Mouse (Mus musculus) stomach, postnatal 0 days (tissue): ENCODE measurements around the gene Ripor1. TPM values are rescaled to one million over a fixed set of nuclear protein-coding genes. Genes with fewer than 3 reads are reported as not detected.

ENCODE experiments used
- ATAC-seq: fragments of 200-750 bp; cut with Nextera tagmentation; 2 replicates; pipeline ENCODE4 v1.8.0; 2017; ENCODE audit not compliant: low FRiP score, low TSS enrichment
- DNase-seq: peaks from one replicate; pipeline ENCODE4 v3.0.0-alpha.2; 2016; ENCODE audit warnings: low spot score
- H3K27ac ChIP-seq: fragments of 300-500 bp; sonication (generic); replicated peaks from 2 replicates; pipeline ENCODE4 v1.5.1; 2014; ENCODE audit warnings: mild to moderate bottlenecking, control low read depth
- H3K27me3 ChIP-seq: fragments of 300-500 bp; sonication (generic); 2 replicates; pipeline ENCODE4 v1.6.1; 2014; ENCODE audit warnings: low read length; ENCODE audit not compliant: control insufficient read depth, insufficient read depth
- H3K36me3 ChIP-seq: fragments of 300-500 bp; sonication (generic); 2 replicates; pipeline ENCODE4 v1.6.1; 2014; ENCODE audit warnings: low read length, mixed read lengths; ENCODE audit not compliant: control insufficient read depth, insufficient read depth
- H3K4me1 ChIP-seq: fragments of 300-500 bp; sonication (generic); replicated peaks from 2 replicates; pipeline ENCODE4 v1.6.1; 2014; ENCODE audit warnings: antibody characterized with exemption; ENCODE audit not compliant: control insufficient read depth, insufficient read depth
- H3K4me2 ChIP-seq: fragments of 300-500 bp; sonication (generic); replicated peaks from 2 replicates; pipeline ENCODE4 v1.6.1; 2014; ENCODE audit warnings: low read depth, mild to moderate bottlenecking, control low read depth, moderate library complexity
- H3K4me3 ChIP-seq: fragments of 300-500 bp; sonication (generic); 2 replicates; pipeline ENCODE4 v1.5.1; 2014; ENCODE audit warnings: low read depth, low read length, control low read depth
- H3K9ac ChIP-seq: fragments of 300-500 bp; sonication (generic); 2 replicates; pipeline ENCODE4 v1.6.1; 2014; ENCODE audit warnings: mild to moderate bottlenecking, low read length, control low read depth, mixed read lengths
- H3K9me3 ChIP-seq: fragments of 300-500 bp; sonication (generic); 2 replicates; pipeline ENCODE4 v1.6.1; 2016; ENCODE audit warnings: low read length; ENCODE audit not compliant: control insufficient read depth
- CTCF ChIP-seq: IDR thresholded peaks from 2 replicates; pipeline ENCODE4 v1.5.1; 2016; ENCODE audit warnings: antibody characterized with exemption, low read depth, mild to moderate bottlenecking, moderate library complexity
- EP300 ChIP-seq: optimal IDR thresholded peaks from 2 replicates; pipeline ENCODE3; 2016; ENCODE audit warnings: antibody characterized with exemption
- WGBS: fragments of 180-500 bp; shearing (Covaris S2); extraction: QIAGEN DNeasy Blood & Tissue Kit; methylation state at CpG from one replicate; pipeline ENCODE4 v1.1.7; 2014; 5-methylcytosine and 5-hydroxymethylcytosine counted together
- microRNA counts: library from miRNA; unstranded; fragments of <30 nt; microRNA quantifications from one replicate; lab custom pipeline; 2015
- microRNA-seq: library from miRNA; unstranded; fragments of <30 nt; microRNA quantifications from one replicate; pipeline ENCODE4, GENCODE M21; 2016
- polyA plus RNA-seq: library from polyadenylated mRNA; unstranded; fragments of >200 nt; fragmentation: Nextera tagmentation; extraction: Ambion mirVana; gene quantifications from 2 replicates; pipeline ENCODE4 v1.2.1, GENCODE M21; 2015

Gene Ripor1
- polyA plus RNA-seq, 1 experiment from 2014 or later = 8.9 TPM

DNA sequence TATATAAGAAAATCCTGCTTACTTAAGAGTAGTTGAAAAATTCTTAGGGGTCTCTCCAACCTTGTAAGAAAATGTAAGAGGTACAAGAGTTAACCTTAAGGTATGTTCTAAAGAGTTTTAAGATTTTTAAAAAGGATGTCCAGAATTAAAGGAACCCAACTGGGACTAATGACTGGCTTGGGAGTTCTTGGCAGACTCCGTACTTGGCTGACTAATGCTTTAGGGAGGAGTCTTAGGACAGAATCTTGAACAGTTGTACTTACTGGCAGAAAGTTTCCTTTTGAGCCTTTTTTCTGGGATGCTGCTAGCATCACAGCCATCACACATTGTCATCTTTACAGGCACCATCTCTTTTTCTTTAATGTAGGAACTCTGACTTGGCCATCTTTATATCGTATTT lies 35.5 kb downstream of the Ripor1 start:
- 0 out of 2 replicates have a peak, but pooled peaks cover 3% of the 10 kb centered on the region for H3K36me3 ChIP-seq
- no peak for TF ChIP-seq CTCF
- no peak for TF ChIP-seq EP300
- 40% methylated on average over 2 of the region's 2 CpGs for WGBS
- H3K27ac ChIP-seq = no peak overlapping the region
- H3K4me3 ChIP-seq = no peak overlapping the region
- H3K27me3 ChIP-seq = no peaks in the 10 kb centered on the region
- ATAC-seq (no peak), DNase-seq (no peak)
- H3K4me1 ChIP-seq = no peaks in the 10 kb centered on the region
- no peaks in the 10 kb centered on the region for H3K9me3 ChIP-seq
- H3K4me2 ChIP-seq = no peak overlapping the region
- no peak overlapping the region for H3K9ac ChIP-seq

DNA sequence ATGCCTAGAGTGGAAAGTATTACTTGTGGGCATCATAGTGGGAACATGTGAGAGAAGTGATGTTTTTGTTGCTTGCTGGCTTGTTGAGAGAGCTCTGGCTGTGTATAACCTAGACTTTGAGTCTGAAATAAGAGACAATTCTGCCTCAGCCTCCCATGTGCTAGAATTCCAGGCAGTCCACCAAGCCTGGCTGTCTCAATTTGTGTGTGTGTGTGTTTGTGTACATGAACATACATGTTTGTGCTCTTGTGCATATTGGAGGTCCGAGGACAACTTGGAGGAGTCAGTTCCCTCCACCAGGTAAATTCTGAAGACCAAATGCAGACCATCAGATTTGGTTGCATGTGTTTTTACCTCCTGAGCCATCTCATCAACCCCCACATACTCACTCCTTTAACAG lies 40.1 kb downstream of the Ripor1 start:
- no peak overlapping the region for H3K4me2 ChIP-seq
- no peak overlapping the region for H3K9ac ChIP-seq
- H3K9me3 ChIP-seq = no peaks in the 10 kb centered on the region
- H3K36me3 ChIP-seq = peaks cover 3% of the 10 kb centered on the region; the same call in 1 of the 2 replicates
- no peak overlapping the region for H3K27ac ChIP-seq
- no peaks in the 10 kb centered on the region for H3K4me1 ChIP-seq
- no peaks in the 10 kb centered on the region for H3K27me3 ChIP-seq
- no peak overlapping the region for H3K4me3 ChIP-seq
- WGBS = 100% methylated on average over 1 of the region's 1 CpGs
- no peak for TF ChIP-seq EP300
- TF ChIP-seq CTCF = no peak
- DNase-seq = no peak
- ATAC-seq = no peak

DNA sequence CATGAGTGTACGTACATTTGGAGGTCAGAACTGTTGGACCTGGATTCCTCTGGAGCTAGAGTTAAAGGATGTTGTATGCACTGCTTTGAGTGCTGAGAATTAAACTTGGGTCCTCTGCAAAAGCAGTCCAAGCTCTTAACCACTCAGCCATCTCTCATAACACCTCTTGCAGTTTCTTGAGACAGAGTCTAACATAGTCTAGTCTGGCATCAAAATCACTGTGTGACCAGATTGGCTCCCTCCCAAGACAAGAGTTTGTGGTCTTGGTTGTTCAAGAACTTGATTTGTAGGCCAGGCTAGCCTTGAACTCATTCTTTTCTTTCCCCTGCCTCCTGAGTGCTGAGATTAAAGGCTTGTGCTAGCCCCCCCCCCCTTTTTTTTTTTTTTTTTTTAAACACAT lies 43.9 kb downstream of the Ripor1 start:
- Histone ChIP-seq H3K4me2 (no peak overlapping the region), H3K27ac (no peak overlapping the region), H3K4me3 (no peak overlapping the region), H3K9ac (no peak overlapping the region), H3K27me3 (no peaks in the 10 kb centered on the region), H3K4me1 (no peaks in the 10 kb centered on the region), H3K36me3 (peaks cover 2% of the 10 kb centered on the region), H3K9me3 (no peaks in the 10 kb centered on the region)
- WGBS = 92% methylated on average over 1 of the region's 1 CpGs
- no peak for DNase-seq
- no peak for TF ChIP-seq CTCF
- no peak for TF ChIP-seq EP300
- no peak for ATAC-seq

DNA sequence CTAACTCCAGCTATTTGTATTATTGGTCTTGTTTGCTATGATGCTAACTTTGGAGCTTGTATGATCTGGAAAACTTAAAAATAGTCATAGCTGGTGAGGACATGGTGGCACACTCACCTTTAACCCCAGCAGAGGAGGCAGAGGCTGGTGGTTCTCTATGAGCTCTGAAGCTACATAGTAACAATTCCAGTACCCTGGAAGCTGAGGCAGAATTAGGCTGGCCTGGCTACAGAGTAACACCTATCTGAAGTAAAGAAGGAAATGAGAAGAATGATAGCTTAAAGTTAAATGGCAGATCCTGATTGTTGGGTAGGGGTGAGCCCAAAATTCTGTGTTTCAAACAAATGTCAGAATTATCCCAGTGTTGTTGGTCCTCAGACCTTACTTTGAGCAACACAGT lies 52.6 kb downstream of the Ripor1 start:
- ATAC-seq = no peak
- Histone ChIP-seq H3K9me3 (no peaks in the 10 kb centered on the region), H3K27me3 (no peaks in the 10 kb centered on the region), H3K27ac (no peak overlapping the region), H3K4me3 (no peak overlapping the region), H3K4me2 (no peak overlapping the region), H3K36me3 (peaks cover 2% of the 10 kb centered on the region), H3K9ac (no peak overlapping the region), H3K4me1 (no peaks in the 10 kb centered on the region)
- TF ChIP-seq CTCF (no peak), EP300 (no peak)
- DNase-seq = no peak

DNA sequence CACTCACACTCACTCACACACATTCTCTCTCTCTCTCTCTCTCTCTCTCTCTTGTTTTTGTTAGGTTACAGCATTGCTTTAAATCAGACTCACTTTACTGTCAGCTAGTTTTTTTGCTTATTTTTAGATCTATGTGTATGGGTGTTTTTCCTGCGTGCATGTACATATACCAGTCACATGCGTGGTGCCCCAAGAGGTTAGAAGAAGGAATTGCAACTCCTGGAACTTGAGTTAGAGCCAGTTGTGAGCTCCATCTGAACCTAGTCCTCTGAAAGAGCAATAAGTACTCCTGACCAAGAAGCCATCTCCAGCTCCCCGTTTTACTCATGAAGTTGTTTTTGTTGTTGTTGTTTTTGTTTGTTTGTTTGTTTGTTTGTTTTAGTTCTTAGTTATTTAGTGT lies 56.1 kb downstream of the Ripor1 start:
- Histone ChIP-seq H3K9ac (no peak overlapping the region), H3K9me3 (no peaks in the 10 kb centered on the region), H3K27me3 (no peaks in the 10 kb centered on the region), H3K4me1 (no peaks in the 10 kb centered on the region), H3K4me2 (no peak overlapping the region), H3K4me3 (no peak overlapping the region), H3K36me3 (peaks cover 12% of the 10 kb centered on the region), H3K27ac (no peak overlapping the region)
- no peak for TF ChIP-seq EP300
- peak; percentile 69 for TF ChIP-seq CTCF
- DNase-seq = no peak
- no peak for ATAC-seq
- 70% methylated on average over 3 of the region's 3 CpGs for WGBS

MicroRNAs encoded within 50 kb of the gene (microRNA counts, 519-probe panel; counts per million panel counts)
- not detected for microRNA mmu-miR-1966 (lab: Ali Mortazavi, UCI)

Small RNAs within 50 kb of the gene (microRNA-seq; reads per million reads assigned to microRNA genes)
- not detected for gene Mir1966

Other genes with a start within 250 kb of the Ripor1 start
- gene Plekhg4, start 232.0 kb upstream of the Ripor1 start, polyA plus RNA-seq = 0.05 and 0.10 TPM in 2 replicates
- not detected in 2 replicates for gene Kctd19, start 191.8 kb upstream of the Ripor1 start, polyA plus RNA-seq
- 0.08 and 0.19 TPM in 2 replicates for gene Lrrc36, start 191.7 kb upstream of the Ripor1 start, polyA plus RNA-seq
- gene Tppp3, start 133.7 kb upstream of the Ripor1 start, polyA plus RNA-seq = 89.9 and 99.8 TPM in 2 replicates
- gene Zdhhc1, start 108.4 kb upstream of the Ripor1 start, polyA plus RNA-seq = 15.6 and 17.2 TPM in 2 replicates
- gene Hsd11b2, start 86.5 kb upstream of the Ripor1 start, polyA plus RNA-seq = 2.5 and 2.8 TPM in 2 replicates
- 96.2 and 101 TPM in 2 replicates for gene Atp6v0d1, start 39.2 kb upstream of the Ripor1 start, polyA plus RNA-seq
- 43.3 and 56.6 TPM in 2 replicates for gene Ctcf, start 31.3 kb downstream of the Ripor1 start, polyA plus RNA-seq
- gene Agrp, start 32.1 kb downstream of the Ripor1 start, polyA plus RNA-seq = 0.45 and 0.98 TPM in 2 replicates
- gene Carmil2, start 81.0 kb downstream of the Ripor1 start, polyA plus RNA-seq = 0.58 and 0.61 TPM in 2 replicates
- gene Acd, start 95.8 kb downstream of the Ripor1 start, polyA plus RNA-seq = 26.7 and 30.7 TPM in 2 replicates
- gene Pard6a, start 95.9 kb downstream of the Ripor1 start, polyA plus RNA-seq = 12.4 and 13.0 TPM in 2 replicates
- 0.08 and 0.13 TPM in 2 replicates for gene 4933405L10Rik, start 102.4 kb downstream of the Ripor1 start, polyA plus RNA-seq
- 5.4 and 5.8 TPM in 2 replicates for gene Enkd1, start 103.0 kb downstream of the Ripor1 start, polyA plus RNA-seq
- 14.5 and 16.9 TPM in 2 replicates for gene Gfod2, start 153.4 kb downstream of the Ripor1 start, polyA plus RNA-seq
- 7.1 TPM in 2 replicates for gene Ranbp10, start 222.1 kb downstream of the Ripor1 start, polyA plus RNA-seq
- gene Tsnaxip1, start 222.5 kb downstream of the Ripor1 start, polyA plus RNA-seq = not detected in 2 replicates
- gene Cenpt, start 248.0 kb downstream of the Ripor1 start, polyA plus RNA-seq = 14.2 and 15.1 TPM in 2 replicates
- 36.8 and 37.8 TPM in 2 replicates for gene Thap11, start 249.9 kb downstream of the Ripor1 start, polyA plus RNA-seq